Mouse (Mus musculus) heart, postnatal 14 days (tissue): ENCODE results near the gene Pgs1. TPM values are rescaled to one million over a fixed set of nuclear protein-coding genes. Genes with fewer than 3 reads are reported as not detected.

Experiments
- DNase-seq, 2 experiments: peaks; one replicate each; pipeline ENCODE4 v3.0.0; 2021 to 2022
- intact Hi-C: fragments of 180-260 bp; cut with DNase I; formaldehyde crosslinking; loops from one replicate; pipeline ENCODE4 v1.15.1; 2025
- total RNA-seq, 2 experiments: library from RNA; stranded (reverse); gene quantifications; 2 replicates each; pipeline ENCODE4 v1.2.3; 2021

Pgs1 gene
- total RNA-seq, 2 experiments from 2014 or later, result 20.5 to 22.3 TPM

DNA sequence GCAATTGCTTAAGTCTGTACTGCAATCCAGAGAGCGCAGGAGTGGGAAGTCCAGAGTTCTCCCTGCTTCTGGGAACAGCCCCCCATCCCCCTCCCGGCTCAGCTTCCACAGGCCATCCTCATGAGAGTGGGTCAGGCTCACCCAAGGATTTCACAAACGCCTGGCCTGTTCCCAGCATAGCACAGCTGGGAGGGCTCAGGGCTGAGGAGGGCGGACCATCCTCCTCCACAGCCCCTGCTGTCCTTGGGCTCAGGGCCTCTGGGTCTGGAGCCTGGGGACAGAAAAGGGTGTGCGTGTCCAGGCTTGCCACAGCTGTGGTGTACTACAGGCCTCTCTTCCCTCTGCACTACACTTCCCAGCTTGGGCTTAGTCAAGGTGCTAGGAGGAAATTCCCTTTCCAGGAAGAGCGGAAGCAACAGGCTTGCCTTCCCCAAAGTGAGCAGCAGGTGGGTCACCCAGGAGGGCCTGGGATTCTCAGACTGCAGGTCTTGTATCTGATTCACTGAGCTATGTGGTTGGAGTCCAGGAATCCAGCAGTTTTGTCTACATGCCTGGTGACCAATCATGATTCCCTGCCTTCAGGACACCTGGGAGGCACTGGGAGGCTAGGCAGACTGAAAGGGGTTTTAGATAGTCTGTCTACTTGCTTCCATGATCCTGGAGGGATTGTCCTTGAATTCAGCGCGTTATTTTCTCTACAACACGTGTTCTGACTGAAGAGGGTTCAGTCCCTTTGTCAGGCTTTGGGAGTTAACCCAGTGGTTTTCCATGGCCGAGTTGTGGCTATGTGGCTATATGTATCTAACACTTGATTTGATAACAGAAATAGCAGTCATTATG lies 23.6 kb upstream of the Pgs1 start:
- intact Hi-C loops, result no loop called here
- peak; percentile 89 to 90 for DNase-seq

DNA sequence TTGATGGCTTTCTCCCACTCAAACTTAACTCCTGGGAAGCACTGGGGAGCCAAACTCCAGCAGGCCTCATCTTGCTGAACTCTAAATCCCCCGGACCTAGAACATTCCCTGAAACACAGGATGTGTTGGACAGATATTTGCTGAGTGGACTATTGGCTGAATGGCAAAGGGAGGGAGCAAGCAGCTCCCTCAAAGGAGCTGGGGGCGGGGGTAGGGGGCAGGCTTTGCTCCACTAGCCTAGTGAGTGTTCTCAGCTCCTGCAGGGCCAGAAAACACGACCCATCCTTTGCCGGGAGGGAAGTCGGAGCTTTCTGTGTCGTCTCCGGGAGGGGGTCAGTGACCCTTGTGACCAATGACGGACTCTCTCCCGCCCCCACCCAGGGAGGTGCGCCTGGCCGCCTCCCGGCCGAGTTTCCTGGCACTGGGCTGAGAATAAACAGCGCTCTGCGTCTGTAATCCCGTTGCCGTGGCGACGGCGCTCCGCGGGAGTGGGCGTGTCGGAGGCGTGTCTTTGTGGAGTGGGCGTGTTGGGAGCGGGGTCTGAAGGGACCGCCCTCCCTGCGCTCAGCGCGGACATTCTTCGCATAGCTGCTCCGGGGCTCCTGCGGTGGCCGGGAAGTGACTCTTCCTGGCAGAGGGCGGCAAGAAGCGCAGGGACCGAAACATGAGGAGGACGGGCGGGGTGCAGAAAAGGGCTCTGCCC lies 22.9 kb upstream of the Pgs1 start:
- intact Hi-C loops, result no loop called here
- DNase-seq, result peak; percentile 99 to 100

DNA sequence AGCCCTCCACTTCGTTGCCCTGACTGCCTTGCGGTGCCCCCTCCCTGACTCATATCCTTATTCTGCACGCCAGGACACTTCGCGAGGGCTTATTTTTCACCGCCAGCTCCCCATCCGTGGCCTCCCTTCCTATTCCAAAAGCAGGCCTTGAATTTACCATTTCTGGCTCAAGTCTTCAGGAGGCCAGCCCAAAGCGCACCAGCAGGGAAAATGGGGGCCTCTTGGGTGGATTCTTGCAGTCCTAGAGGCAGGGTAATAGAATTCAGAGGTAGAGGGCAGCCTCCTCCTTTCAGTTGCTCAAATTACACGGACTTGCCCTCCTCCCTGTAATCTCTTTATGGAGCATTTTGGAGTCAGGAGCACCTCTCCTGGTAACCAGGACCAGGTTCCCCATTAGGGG lies 22.2 kb upstream of the Pgs1 start:
- intact Hi-C loops, result loop anchor here (2.0 kb wide), 1 partner anchor 27 kb away; no protein-coding TSS in a partner anchor
- DNase-seq, result no peak

DNA sequence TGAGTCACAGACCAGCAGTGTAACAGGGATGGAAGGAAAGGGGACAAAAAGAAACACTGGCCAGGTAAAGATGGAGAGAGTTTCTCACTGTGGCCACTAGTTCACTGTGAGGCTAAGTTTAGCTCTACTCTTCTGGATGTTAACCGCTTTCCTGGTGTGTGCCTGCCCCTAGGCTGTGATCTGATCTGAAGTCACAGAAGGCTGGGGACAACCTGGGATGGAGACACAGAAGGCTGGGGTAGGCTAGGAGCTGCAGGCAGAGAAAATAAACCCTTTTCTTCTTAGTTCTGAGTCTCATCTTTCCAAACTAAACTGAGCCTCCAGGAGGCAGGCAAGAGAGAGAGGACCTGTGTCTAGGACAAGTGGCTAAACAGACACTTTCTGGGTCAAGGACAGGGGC lies 21.8 kb upstream of the Pgs1 start:
- intact Hi-C loops, result loop anchor here (2.0 kb wide), 1 partner anchor 27 kb away; no protein-coding TSS in a partner anchor
- no peak for DNase-seq

DNA sequence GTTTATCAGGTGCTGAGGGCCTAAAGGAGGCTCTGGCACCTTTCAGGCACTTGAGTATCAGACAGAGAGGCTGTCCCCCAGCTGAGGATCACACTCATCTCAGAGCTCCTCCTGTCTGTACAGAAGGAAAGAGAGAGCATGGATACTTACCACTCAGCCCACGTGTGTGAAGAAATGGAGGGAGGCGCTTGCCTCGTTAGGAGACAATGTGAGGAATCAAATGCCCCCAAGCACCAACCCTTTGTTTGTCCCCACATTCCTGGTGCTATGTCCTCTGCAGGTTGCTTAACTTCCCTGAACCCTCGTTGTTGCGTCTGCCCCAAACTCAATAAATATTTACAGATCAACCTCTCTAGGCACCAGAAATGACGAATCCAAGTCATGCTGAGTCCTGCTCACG lies 21.0 kb upstream of the Pgs1 start:
- DNase-seq, result no peak
- intact Hi-C loops, result loop anchor here (2.0 to 5.0 kb wide), 2 partner anchors 28 to 93 kb away; partner anchors contain the start of gene Tha1

DNA sequence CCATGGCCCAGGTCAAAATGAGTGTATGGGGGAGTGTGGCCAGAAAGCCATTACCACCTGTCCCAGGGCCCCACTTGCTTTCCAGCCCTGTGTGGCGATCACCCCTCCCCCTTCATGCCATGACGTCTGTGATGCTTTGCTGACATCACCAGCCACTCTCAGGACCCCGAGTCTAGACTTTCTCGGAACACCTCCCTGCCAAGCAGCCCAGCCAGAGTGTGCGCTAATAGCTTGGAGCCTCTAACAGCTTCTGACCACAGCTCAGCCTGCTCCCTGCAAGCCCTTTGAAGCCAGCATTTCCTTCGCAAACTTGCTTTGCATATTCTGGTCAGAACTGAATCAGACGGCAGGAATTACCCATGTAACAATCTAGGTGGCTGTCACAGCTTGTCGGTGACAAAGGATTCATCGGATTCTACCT lies 20.5 kb upstream of the Pgs1 start:
- intact Hi-C loops, result loop anchor here (2.0 to 5.0 kb wide), 2 partner anchors 29 to 93 kb away; partner anchors contain the start of gene Tha1
- DNase-seq, result no peak

DNA sequence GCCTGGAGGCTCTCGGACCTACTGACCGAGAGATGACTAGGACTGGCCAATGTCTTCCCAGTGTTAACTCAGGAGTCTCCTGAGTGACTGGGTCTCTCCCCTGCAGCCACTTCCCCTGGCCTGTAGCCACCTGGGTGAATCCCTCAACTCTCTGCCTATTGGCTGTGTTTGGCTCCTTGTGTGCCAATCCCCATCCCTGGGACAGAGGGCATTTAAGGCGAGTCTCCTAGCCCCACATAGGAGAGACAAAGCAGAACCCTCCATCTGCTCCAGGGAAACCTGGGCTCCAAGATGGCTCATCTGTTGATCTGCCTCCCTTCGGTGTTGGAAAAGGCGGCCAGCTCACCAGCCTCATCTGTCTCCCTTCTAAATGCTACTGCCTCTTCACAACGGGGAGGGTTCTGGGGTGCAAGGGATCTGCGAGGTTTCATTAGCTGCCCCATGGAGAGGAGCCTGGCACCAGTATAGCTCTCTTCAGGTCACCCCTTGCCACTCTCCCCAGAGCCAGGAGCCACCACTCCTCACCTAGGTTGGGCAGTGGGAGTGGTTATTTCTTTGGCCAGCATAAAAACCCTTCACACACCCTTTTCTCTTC lies 19.5 kb upstream of the Pgs1 start:
- intact Hi-C loops, result loop anchor here (5.0 kb wide), 1 partner anchor 94 kb away; the partner anchor contains the start of gene Tha1
- DNase-seq, result no peak

DNA sequence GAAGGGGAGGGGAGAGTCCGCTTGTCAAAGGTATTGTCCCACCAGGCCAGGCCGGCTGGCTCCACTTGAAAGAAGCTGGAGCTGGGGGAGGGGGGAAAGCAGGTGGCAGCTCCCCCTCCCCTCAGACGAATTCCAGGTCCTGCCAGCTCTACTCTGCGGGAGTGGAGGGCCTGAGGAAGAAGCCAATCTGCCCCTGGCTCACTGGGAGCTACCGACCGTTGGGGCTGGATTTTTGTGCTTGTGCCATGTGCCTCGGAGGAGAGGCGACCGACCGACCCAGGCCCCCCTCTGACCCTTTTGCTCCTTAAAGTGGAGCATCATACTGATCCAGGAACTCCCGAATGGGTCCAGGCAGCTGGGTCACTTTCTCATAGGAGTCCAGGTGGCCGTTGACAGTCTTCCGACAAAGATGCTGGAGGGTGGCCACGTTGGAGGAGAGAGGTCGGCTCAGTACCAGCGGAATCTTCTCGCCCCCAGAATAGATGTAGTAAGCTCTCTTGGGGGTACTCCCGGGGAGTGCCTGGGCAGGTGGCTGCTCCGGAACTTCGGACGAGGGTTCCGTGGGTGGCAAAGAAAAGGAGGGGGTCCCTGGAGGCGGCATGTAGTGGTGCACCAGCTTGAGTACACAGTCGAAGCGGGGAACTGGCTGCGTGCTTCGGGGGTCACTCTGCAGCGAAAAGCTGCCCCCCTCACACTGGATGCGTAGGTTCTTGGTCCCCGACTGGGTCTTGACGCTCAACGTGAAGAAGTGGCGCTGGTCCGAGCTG lies 18.7 kb upstream of the Pgs1 start:
- DNase-seq, result no peak
- intact Hi-C loops, result loop anchor here (5.0 kb wide), 1 partner anchor 95 kb away; the partner anchor contains the start of gene Tha1

DNA sequence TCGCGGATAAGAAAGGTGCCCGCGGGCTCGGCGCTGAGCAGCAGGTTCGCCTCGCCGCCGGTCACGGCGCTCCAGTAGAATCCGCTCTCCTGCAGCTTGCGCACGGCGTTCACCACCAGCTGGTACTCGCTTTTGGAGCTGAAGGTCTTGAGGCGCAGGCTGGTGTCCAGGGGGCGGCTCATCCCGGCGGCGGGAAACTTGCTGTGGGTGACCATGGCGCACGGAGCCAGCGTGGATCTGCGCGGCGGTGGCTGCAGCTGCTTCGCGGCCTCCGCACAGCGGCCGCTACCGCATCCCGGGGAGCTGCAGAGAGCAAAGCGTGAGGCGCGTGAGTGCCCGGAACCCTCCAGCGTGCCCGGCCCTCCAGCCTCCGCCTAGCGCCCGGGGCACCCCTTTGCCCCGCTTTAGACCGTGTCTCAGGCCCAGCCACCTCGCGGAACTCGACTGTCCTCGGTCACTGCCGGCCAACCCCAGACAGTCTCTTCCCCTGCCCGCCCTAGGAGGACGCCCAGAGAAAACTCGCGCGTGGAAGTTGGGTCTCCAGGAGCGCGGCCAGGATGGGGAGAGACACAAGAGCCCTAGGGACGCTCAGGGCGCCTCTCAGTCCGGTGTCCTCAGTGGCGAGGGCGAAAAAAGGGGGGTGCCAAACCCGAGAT lies 17.9 kb upstream of the Pgs1 start:
- intact Hi-C loops, result loop anchor here (5.0 kb wide), 1 partner anchor 96 kb away; the partner anchor contains the start of gene Tha1
- peak in 1 of 2 experiments; percentile 47 for DNase-seq

DNA sequence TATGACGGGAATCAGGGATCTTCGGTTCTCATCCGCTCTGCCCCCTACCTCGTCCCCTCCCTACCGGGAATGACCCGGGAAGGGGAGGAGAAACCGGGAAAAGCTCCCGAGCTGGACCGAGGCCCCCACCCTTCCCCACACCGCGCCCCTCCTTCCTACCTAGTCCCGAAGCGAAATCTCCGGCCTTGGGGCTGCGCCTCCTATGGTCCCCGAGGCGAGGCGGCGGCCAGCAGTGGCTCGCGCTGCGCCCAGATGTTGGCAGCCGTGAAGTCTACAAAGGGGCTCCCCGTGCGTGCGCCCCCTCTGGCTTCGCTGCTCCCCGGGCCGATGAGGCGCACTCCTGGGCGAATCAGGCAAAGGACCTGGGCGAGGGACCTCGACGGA lies 17.4 kb upstream of the Pgs1 start:
- no peak for DNase-seq

DNA sequence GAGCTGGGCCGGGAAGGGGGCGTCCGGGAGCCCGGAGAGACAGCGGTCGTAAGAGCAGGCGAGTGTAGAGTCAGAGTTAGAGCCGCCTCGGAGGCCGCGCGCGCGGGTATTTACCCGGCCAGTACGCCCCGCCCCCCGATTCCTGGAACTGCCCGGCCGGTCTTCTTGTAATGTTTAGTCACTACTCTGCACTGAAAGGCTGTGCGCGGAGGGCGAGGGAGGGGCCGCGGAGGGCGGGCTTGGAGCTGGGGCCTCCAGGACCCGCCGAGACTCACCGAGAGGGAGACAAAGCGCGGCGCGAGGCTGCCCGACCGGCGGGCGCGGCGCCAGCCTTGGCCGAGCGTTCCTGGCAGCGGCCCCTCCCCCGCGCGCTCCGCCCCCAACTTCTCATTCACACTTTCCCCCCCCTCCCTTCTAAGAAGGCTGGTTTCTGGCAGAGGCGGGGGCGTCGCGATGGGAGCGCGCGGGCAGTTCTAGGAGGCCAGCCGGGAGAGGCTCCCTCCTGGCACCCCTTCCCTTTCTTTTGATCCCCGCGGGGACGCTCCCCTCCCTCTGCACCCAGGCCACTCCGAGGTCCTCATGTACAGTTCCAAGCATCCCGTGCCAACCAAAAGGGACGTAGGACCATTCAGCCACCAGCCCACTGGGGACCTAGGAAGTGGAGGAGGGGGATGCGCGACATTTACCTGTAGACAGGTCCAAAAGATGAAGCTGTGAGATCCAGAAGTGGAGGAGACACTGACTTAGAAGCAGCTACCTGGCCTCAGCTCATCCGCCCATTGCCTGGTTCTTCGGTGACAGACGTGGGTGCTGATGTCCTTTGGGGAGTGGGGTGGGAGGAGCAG lies 16.8 kb upstream of the Pgs1 start:
- intact Hi-C loops, result loop anchor here (5.0 kb wide), 1 partner anchor 97 kb away; the partner anchor contains the start of gene Tha1
- peak; percentile 97 for DNase-seq

More for the DNA sequence above, 17.4 kb upstream of the Pgs1 start:
- intact Hi-C loops, result loop anchor here (5.0 kb wide), 1 partner anchor 96 kb away; the partner anchor contains the start of gene Tha1

DNA sequence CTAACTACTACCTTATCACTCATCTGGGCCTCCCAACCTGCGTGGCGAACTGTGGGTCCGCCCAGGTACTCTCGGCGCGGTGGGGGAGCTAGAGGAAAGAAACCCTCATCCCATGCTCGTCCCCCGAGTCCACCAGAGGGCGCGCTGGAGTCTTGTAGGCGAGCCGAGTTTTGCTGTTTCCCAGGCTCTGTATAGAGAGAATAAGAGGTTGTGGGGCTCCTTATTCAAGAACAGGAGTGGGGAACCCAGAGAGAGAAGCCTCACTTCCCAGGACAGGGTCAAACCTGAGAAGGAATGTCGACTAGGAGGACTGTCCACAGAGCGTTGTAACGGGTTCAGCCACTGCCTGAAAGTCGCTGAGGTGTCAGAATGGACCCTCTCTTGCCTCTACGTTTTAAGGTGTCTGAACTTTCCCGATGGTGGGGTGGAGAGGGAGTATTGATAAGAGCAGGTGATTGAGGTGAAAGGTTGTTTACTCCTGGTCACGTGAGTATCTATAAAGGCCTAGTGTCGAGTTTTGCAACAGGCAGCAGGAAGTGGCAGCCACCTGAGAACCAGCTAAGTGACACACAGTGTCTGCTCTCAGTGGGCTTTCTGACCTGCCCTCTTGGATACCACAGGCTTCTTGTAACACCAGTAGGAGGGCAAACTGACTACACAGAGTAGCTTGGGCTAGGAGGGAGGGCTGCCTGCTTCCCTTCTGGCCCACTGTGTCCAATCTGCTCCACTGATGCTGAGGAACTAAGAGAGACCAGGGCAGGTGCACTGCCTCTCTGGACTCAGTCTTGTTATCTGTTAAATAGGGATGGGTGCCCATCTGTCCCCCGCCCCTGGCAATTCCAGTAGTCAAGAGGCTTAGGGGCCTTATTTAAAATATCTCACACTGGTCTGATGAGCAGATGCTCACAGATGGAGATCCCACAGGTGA lies 15.9 kb upstream of the Pgs1 start, which contains the start of gene Socs3:
Socs3 (minus strand) TSS at position 103 of the 928 bp plus-strand sequence.
- intact Hi-C loops, result loop anchor here (1.0 to 5.0 kb wide), 4 partner anchors 15 to 98 kb away; partner anchors contain the start of gene Tha1
- DNase-seq, result peak; percentile 94 to 97

DNA sequence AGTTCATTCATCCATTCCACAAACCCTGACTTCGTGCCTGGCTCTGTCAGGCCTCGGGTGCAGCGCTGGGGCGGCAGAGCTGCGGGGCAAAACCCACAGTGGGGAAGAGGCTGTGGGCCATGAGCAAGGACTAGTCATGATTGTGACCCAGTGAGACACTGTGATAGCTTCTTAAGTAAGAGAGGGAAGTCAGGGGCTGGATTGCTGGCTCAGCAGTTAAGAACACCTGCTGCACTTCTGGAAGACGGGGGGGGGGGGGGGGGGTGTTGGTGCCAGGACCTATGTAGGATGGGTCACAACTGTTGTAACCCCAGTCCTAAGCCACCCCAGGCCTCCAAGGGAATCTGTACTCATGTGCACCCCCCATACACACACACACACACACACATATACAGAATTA lies 15.0 kb upstream of the Pgs1 start:
- no peak for DNase-seq
- intact Hi-C loops, result loop anchor here (2.0 kb wide), 1 partner anchor 14 kb away; no protein-coding TSS in a partner anchor

DNA sequence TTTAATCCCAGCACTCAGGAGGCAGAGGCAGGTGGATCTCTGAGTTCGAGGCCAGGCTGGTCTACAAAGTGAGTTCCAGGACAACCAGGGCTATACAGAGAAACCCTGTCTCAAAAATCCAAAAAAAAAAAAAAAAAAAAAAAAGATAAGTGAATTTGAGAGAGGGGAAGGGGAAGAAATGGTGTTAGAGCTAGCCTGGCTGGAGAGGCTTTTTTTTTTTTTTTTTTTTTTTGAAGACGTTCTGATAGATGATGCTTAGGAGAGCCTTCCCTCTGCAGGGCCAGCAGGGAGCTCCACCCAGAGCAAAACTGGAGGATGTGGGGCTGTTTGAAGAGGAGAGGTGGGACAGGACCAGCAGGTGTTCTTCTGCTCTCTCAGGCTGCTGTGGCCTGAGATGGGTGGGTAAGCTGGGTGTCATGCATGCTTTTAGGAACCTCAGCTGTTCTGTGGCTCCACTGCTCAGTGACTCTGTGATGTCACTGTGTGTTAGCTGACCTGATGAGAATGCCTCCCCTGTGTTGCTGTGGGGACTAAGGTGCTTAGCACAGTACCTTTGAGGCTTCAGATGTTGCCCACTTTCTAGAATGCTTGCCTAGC lies 14.3 kb upstream of the Pgs1 start:
- no peak for DNase-seq
- intact Hi-C loops, result loop anchor here (2.0 kb wide), 1 partner anchor 13 kb away; no protein-coding TSS in a partner anchor

DNA sequence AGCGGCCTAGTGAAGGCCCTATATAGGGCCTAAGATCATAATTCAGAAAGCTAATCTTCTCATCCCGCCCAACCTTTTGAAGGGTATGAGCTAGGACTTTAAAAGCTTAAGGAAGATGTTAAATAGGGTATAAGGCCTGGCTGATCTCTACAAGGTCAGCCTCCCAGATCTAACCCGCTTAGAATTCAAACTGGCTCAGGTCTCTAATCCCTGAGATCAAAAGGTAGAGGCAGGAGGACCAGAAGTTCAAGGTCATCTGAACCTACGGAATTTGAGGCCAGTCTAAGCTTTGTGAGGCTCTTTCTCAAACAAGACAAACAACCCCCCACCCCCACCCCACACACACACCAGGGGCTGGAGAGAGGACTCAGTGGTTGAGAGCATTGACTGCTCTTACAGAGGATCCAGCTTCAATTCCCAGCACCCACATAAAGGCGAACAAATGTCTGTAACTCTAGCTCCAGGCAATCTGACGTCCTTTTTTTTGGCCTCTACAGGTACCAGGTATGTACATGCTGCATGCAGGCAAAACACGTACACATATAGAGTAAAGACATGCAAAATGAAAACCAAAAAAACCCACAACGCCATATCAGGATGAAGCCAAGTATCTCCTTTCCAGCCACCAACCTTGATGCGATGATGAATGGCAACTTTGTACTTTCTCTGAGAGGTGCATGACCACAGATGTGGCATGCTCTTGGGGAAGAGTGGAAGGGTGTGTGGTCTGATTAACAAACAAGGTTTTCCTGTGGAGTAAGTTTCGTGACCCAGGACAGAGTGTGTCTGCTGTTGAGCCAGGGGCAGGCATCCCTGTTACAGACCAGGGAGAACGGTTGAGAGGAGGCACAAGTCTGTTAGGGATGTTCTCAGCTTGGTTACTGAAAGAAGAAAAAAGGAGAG lies 13.2 kb upstream of the Pgs1 start:
- intact Hi-C loops, result no loop called here
- DNase-seq, result no peak

DNA sequence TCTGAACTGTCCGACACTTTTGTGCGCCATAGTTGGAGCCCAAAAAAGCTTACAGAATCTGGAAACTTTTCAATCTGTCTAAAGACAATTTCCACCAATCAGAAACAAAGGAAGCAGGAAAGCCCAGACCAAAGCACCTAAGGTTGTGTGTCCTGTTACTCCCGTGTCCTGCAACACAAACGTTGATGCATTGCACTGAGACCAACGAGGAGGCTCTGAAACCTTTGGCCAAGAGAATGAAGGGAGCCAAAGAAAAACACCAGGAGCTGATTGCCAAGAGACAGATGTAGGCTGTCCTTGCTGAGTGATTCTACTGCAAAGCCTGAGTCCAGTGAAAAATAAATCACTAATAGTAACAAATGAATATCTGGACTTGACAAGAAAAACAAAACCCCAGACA lies 12.5 kb upstream of the Pgs1 start:
- intact Hi-C loops, result no loop called here
- no peak for DNase-seq
